ENCODE assay signal across 24 mouse cellular contexts in the genomic region with DNA sequence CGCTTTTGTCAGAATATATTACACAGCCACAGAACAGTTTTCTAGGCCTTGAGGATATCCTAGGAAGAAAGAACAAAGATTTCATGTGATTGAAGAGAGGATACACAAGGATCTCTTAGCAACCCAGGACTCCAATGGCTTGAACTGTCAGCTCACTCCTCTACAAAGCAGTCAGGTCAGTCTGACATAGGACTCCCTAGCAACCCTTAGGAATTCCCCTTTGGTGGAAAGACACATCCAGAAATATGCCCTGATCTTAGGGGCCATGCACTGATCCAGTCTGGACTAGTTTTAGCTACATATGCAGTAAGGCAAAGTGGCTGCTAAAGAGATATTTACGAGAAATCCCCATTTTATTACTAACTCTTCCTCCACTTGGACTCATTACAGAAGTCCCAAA.
DNase-seq lines count a peak whose midpoint lies in the region; ATAC-seq lines count a peak whose summit lies in the region.
"Had no signal": no experiment of that assay in that cellular context is flagged by ENCODE, and none has a peak within 500 bp of the region (broad histone marks: within the 10 kb centered on the region; RNA-seq: fewer than 3 reads in every experiment).

No protein-coding gene starts in this region.

- H3K4me3 ChIP-seq in forebrain, embryonic 11.5 days (ENCODE audit: low read depth, low read length), result no peak overlapping the region
- no peak overlapping the region for H3K4me3 ChIP-seq in forebrain, embryonic 14.5 days (ENCODE audit: low read depth, low read length)
- no peak overlapping the region for H3K4me3 ChIP-seq in hindbrain, embryonic 15.5 days
- no peak overlapping the region for H3K4me3 ChIP-seq in hindbrain, embryonic 12.5 days
- no peak overlapping the region for H3K4me3 ChIP-seq in neural tube, embryonic 11.5 days (ENCODE audit: low read depth, low read length)
- H3K4me3 ChIP-seq in neural tube, embryonic 15.5 days (replicated peaks), result no peak overlapping the region
- H3K4me3 ChIP-seq: forebrain, embryonic 10.5 days; forebrain, embryonic 15.5 days; heart, embryonic 12.5 days; heart, embryonic 15.5 days had no signal

- H3K9me3 ChIP-seq in forebrain, embryonic 11.5 days (ENCODE audit: control insufficient read depth, low read length), result no peaks in the 10 kb centered on the region
- H3K9me3 ChIP-seq in forebrain, embryonic 14.5 days (replicated peaks; ENCODE audit: control insufficient read depth, low read length), result no peaks in the 10 kb centered on the region
- no peaks in the 10 kb centered on the region for H3K9me3 ChIP-seq in hindbrain, embryonic 15.5 days
- H3K9me3 ChIP-seq in hindbrain, embryonic 12.5 days (replicated peaks), result no peaks in the 10 kb centered on the region
- H3K9me3 ChIP-seq in neural tube, embryonic 11.5 days (ENCODE audit: control insufficient read depth, low read length), result no peaks in the 10 kb centered on the region
- no peaks in the 10 kb centered on the region for H3K9me3 ChIP-seq in neural tube, embryonic 15.5 days (replicated peaks)
- H3K9me3 ChIP-seq: forebrain, embryonic 10.5 days; forebrain, embryonic 15.5 days; heart, embryonic 12.5 days; heart, embryonic 15.5 days had no signal

- no peak overlapping the region for H3K9ac ChIP-seq in forebrain, embryonic 11.5 days (ENCODE audit: low read length)
- no peak overlapping the region for H3K9ac ChIP-seq in forebrain, embryonic 14.5 days (ENCODE audit: low read length)
- H3K9ac ChIP-seq in hindbrain, embryonic 15.5 days, result no peak overlapping the region
- no peak overlapping the region for H3K9ac ChIP-seq in hindbrain, embryonic 12.5 days
- no peak overlapping the region for H3K9ac ChIP-seq in neural tube, embryonic 11.5 days (ENCODE audit: low read length)
- H3K9ac ChIP-seq in neural tube, embryonic 15.5 days (replicated peaks), result no peak overlapping the region
- H3K9ac ChIP-seq: forebrain, embryonic 15.5 days; heart, embryonic 12.5 days; heart, embryonic 15.5 days had no signal

- no peaks in the 10 kb centered on the region for H3K27me3 ChIP-seq in forebrain, embryonic 11.5 days (ENCODE audit: control insufficient read depth, insufficient read depth, low read length)
- no peaks in the 10 kb centered on the region for H3K27me3 ChIP-seq in forebrain, embryonic 14.5 days (replicated peaks; ENCODE audit: control insufficient read depth, insufficient read depth, low read length)
- no peaks in the 10 kb centered on the region for H3K27me3 ChIP-seq in hindbrain, embryonic 15.5 days
- no peaks in the 10 kb centered on the region for H3K27me3 ChIP-seq in hindbrain, embryonic 12.5 days
- H3K27me3 ChIP-seq in neural tube, embryonic 11.5 days (ENCODE audit: control insufficient read depth, insufficient read depth, low read length), result no peaks in the 10 kb centered on the region
- no peaks in the 10 kb centered on the region for H3K27me3 ChIP-seq in neural tube, embryonic 15.5 days (replicated peaks)
- H3K27me3 ChIP-seq: forebrain, embryonic 15.5 days; heart, embryonic 12.5 days; heart, embryonic 15.5 days had no signal

- no peak overlapping the region for H3K27ac ChIP-seq in forebrain, embryonic 11.5 days (ENCODE audit: low read depth, low read length)
- H3K27ac ChIP-seq in forebrain, embryonic 14.5 days (ENCODE audit: low read depth, low read length), result no peak overlapping the region
- no peak overlapping the region for H3K27ac ChIP-seq in hindbrain, embryonic 15.5 days (replicated peaks)
- H3K27ac ChIP-seq in hindbrain, embryonic 12.5 days, result no peak overlapping the region
- H3K27ac ChIP-seq in neural tube, embryonic 11.5 days (ENCODE audit: low read depth, low read length), result no peak overlapping the region
- no peak overlapping the region for H3K27ac ChIP-seq in neural tube, embryonic 15.5 days (replicated peaks)
- H3K27ac ChIP-seq: forebrain, embryonic 10.5 days; forebrain, embryonic 15.5 days; heart, embryonic 15.5 days had no signal

- DNase-seq in forebrain, embryonic 11.5 days (ENCODE audit: low spot score), result no peak
- DNase-seq in forebrain, embryonic 14.5 days (ENCODE audit: low spot score), result no peak
- DNase-seq in neural tube, embryonic 11.5 days (ENCODE audit: low spot score), result no peak
- DNase-seq: adrenal gland, adult 2 months; adrenal gland, postnatal 14 days; B cell, adult 2 months; cerebellum, adult 11 months; cerebellum, adult 2 months; cerebellum, adult 9-11 months; cerebellum, postnatal 25 days; embryo, embryonic 11 days; gastrocnemius, postnatal 25 days; heart, adult 18-20 months; heart, postnatal 10 days; heart, postnatal 36 days had no signal

- H3K4me1 ChIP-seq in forebrain, embryonic 11.5 days (replicated peaks; ENCODE audit: control insufficient read depth, insufficient read depth, low read length), result no peaks in the 10 kb centered on the region
- no peaks in the 10 kb centered on the region for H3K4me1 ChIP-seq in forebrain, embryonic 14.5 days (ENCODE audit: control insufficient read depth, insufficient read depth, low read length)
- H3K4me1 ChIP-seq in hindbrain, embryonic 15.5 days (replicated peaks), result no peaks in the 10 kb centered on the region
- no peaks in the 10 kb centered on the region for H3K4me1 ChIP-seq in hindbrain, embryonic 12.5 days
- H3K4me1 ChIP-seq in neural tube, embryonic 11.5 days (ENCODE audit: control insufficient read depth, insufficient read depth, low read length), result no peaks in the 10 kb centered on the region
- no peaks in the 10 kb centered on the region for H3K4me1 ChIP-seq in neural tube, embryonic 15.5 days
- H3K4me1 ChIP-seq: forebrain, embryonic 10.5 days; forebrain, embryonic 15.5 days; heart, embryonic 12.5 days; heart, embryonic 15.5 days had no signal

- no peaks in the 10 kb centered on the region for H3K36me3 ChIP-seq in forebrain, embryonic 11.5 days (ENCODE audit: control insufficient read depth, insufficient read depth, low read length)
- H3K36me3 ChIP-seq in forebrain, embryonic 14.5 days (ENCODE audit: control insufficient read depth, insufficient read depth, low read length), result no peaks in the 10 kb centered on the region
- H3K36me3 ChIP-seq in hindbrain, embryonic 15.5 days, result no peaks in the 10 kb centered on the region
- H3K36me3 ChIP-seq in hindbrain, embryonic 12.5 days, result no peaks in the 10 kb centered on the region
- H3K36me3 ChIP-seq in neural tube, embryonic 11.5 days (ENCODE audit: control insufficient read depth, insufficient read depth, low read length), result no peaks in the 10 kb centered on the region
- no peaks in the 10 kb centered on the region for H3K36me3 ChIP-seq in neural tube, embryonic 15.5 days
- H3K36me3 ChIP-seq: forebrain, embryonic 10.5 days; forebrain, embryonic 15.5 days; heart, embryonic 12.5 days; heart, embryonic 15.5 days had no signal

- WGBS in forebrain, embryonic 11.5 days, result 80% methylated on average over 2 of the region's 2 CpGs
- WGBS in forebrain, embryonic 14.5 days, result 83% methylated on average over 2 of the region's 2 CpGs
- WGBS in hindbrain, embryonic 15.5 days, result 77% methylated on average over 2 of the region's 2 CpGs
- WGBS in hindbrain, embryonic 12.5 days, result 82% methylated on average over 2 of the region's 2 CpGs
- WGBS in neural tube, embryonic 11.5 days, result 83% methylated on average over 2 of the region's 2 CpGs
- WGBS in neural tube, embryonic 15.5 days, result 76% methylated on average over 2 of the region's 2 CpGs

- 0 out of 2 replicates have a peak, but pooled peaks have one; percentile 42 for ATAC-seq in forebrain, embryonic 11.5 days (replicated peaks; ENCODE audit: low FRiP score)
- no peak for ATAC-seq in forebrain, embryonic 14.5 days
- ATAC-seq in hindbrain, embryonic 15.5 days (ENCODE audit: low FRiP score, low read depth), result 0 out of 2 replicates have a peak, but pooled peaks have one; percentile 34
- ATAC-seq in hindbrain, embryonic 12.5 days (ENCODE audit: low FRiP score), result no peak
- peak; percentile 23; the same call in 1 of the 2 replicates for ATAC-seq in neural tube, embryonic 11.5 days (ENCODE audit: insufficient read depth, low FRiP score, low TSS enrichment)
- no peak for ATAC-seq in neural tube, embryonic 15.5 days (ENCODE audit: low FRiP score)
- no peak for ATAC-seq in CD4-positive, CD25-positive, alpha-beta regulatory T cell, adult 4 months
- ATAC-seq: intestine, postnatal 0 days had no signal

- no peak overlapping the region for H3K4me2 ChIP-seq in forebrain, embryonic 11.5 days (ENCODE audit: low read depth, low read length, severe bottlenecking)
- H3K4me2 ChIP-seq in forebrain, embryonic 14.5 days (ENCODE audit: low read length), result no peak overlapping the region
- H3K4me2 ChIP-seq in hindbrain, embryonic 15.5 days, result no peak overlapping the region
- H3K4me2 ChIP-seq in hindbrain, embryonic 12.5 days (replicated peaks), result no peak overlapping the region
- H3K4me2 ChIP-seq in neural tube, embryonic 11.5 days (ENCODE audit: low read depth), result no peak overlapping the region
- H3K4me2 ChIP-seq in neural tube, embryonic 15.5 days, result no peak overlapping the region
- H3K4me2 ChIP-seq: forebrain, embryonic 15.5 days; heart, embryonic 12.5 days; heart, embryonic 15.5 days had no signal

Comparison
In these comparisons a context has a peak if more than half of its experiments do, and no peak if none do; other contexts are left out.
1. ATAC-seq: peak in forebrain, embryonic 11.5 days (single experiment), hindbrain, embryonic 15.5 days (single experiment) and neural tube, embryonic 11.5 days (single experiment); none in forebrain, embryonic 14.5 days (single experiment), hindbrain, embryonic 12.5 days (single experiment), neural tube, embryonic 15.5 days (single experiment) and CD4-positive, CD25-positive, alpha-beta regulatory T cell, adult 4 months (single experiment).